Mouse (Mus musculus): ENCODE data around the gene Gm10322. TPM values are rescaled to one million over a fixed set of nuclear protein-coding genes. Genes with fewer than 3 reads are reported as not detected.

Gene Gm10322
- polyA plus RNA-seq, 1 experiment: not detected

- no peak overlapping the region for H3K27ac ChIP-seq (ENCODE audit: insufficient read depth, low read length)
- H3K4me1 ChIP-seq (ENCODE audit: control insufficient read depth, insufficient read depth, low read length): no peaks in the 10 kb centered on the region
- no peak overlapping the region for H3K9ac ChIP-seq (ENCODE audit: low read depth, poor library complexity, severe bottlenecking)
- H3K27me3 ChIP-seq (ENCODE audit: control insufficient read depth, insufficient read depth, low read length, poor library complexity, severe bottlenecking): no peaks in the 10 kb centered on the region
- no peak overlapping the region for H3K4me3 ChIP-seq (ENCODE audit: low read depth, low read length)
- no peak for TF ChIP-seq POLR2A (IDR thresholded peaks at IDR 0.05; ENCODE audit: insufficient read depth, low read length)
- no peak for TF ChIP-seq CTCF (IDR thresholded peaks at IDR 0.05; ENCODE audit: low read depth, low read length)
- no peak for TF ChIP-seq EP300 (IDR thresholded peaks at IDR 0.05; ENCODE audit: insufficient read depth, low read depth, low read length)
- H3K9me3 ChIP-seq (replicated peaks; ENCODE audit: control insufficient read depth, insufficient read depth, low read length, poor library complexity, severe bottlenecking): no peaks in the 10 kb centered on the region
- H3K36me3 ChIP-seq (ENCODE audit: control insufficient read depth, insufficient read depth, low read length, poor library complexity, severe bottlenecking): no peaks in the 10 kb centered on the region
Measured at GRCm38 (mm10) chr10:59589856-59590255, 26.0 kb upstream of the Gm10322 start.

DNA sequence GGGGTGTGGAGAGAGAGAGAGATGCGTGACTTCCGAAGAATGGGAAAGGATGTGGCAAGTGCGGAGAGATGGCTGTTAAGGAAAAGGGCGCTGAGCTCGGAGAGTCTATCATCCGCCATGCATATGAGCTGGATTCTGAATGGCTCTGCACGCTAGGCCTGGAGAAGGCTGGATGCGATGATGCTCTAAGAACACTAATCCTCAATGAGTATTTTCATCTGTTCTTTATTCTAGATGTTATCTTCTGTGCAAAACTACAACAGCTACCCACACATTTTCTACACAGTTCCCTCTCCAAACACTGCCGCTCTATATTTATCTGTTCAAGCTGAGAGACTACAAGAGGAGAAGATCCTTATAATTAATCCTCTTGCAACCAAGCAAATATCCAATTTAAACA is 25.3 kb upstream of the Gm10322 start:
- TF ChIP-seq EP300 (IDR thresholded peaks at IDR 0.05; ENCODE audit: insufficient read depth, low read depth, low read length) (no peak), POLR2A (IDR thresholded peaks at IDR 0.05; ENCODE audit: insufficient read depth, low read length) (no peak), CTCF (IDR thresholded peaks at IDR 0.05; ENCODE audit: low read depth, low read length) (no peak)
- Histone ChIP-seq H3K36me3 (ENCODE audit: control insufficient read depth, insufficient read depth, low read length, poor library complexity, severe bottlenecking) (no peaks in the 10 kb centered on the region), H3K27me3 (ENCODE audit: control insufficient read depth, insufficient read depth, low read length, poor library complexity, severe bottlenecking) (no peaks in the 10 kb centered on the region)

DNA sequence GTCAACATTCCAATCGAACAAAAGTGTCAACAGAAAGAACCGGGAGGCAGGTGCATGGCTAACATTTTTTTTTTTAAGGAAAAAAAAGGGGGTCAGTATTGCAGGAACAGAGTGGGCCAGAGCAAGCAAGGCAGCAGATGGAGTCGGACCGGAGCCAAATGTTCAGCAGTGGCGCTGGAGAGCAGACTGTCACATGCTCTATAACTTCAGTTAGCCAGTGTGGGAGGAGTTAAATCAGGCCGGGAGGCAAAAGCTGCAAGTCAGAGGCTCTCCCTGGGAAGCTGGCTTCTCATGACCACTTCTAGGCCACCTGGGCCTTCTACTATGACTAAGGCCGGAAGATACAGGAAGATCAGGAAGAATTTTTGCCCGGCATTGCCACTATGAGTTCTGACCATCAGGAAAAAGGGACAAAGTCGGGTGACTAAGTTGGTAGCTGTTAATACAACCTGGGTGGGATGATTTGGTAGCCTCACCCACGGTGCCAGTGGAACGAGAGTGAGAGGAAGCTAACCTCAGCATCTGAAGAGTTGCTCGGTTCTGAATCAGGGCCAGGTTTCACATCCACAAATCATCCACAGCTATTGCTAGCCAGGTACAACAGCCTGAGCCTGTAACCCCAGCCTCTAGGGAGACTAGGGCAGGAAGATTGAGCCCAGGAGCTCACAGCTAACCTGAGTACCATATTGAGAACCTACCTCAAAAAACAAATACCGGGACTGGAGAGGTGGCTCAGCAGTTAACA is 21.9 kb upstream of the Gm10322 start:
- H3K27ac ChIP-seq (ENCODE audit: insufficient read depth, low read length): no peak overlapping the region
- H3K9ac ChIP-seq (ENCODE audit: low read depth, poor library complexity, severe bottlenecking): 0 out of 2 replicates have a peak overlapping the region, but pooled peaks have one; percentile 7
- no peaks in the 10 kb centered on the region for H3K36me3 ChIP-seq (ENCODE audit: control insufficient read depth, insufficient read depth, low read length, poor library complexity, severe bottlenecking)
- no peak overlapping the region for H3K4me3 ChIP-seq (ENCODE audit: low read depth, low read length)
- no peaks in the 10 kb centered on the region for H3K4me1 ChIP-seq (ENCODE audit: control insufficient read depth, insufficient read depth, low read length)
- no peaks in the 10 kb centered on the region for H3K27me3 ChIP-seq (ENCODE audit: control insufficient read depth, insufficient read depth, low read length, poor library complexity, severe bottlenecking)
- TF ChIP-seq EP300 (IDR thresholded peaks at IDR 0.05; ENCODE audit: insufficient read depth, low read depth, low read length): no peak
- peak; percentile 16 for TF ChIP-seq CTCF (IDR thresholded peaks at IDR 0.05; ENCODE audit: low read depth, low read length)
- H3K9me3 ChIP-seq (replicated peaks; ENCODE audit: control insufficient read depth, insufficient read depth, low read length, poor library complexity, severe bottlenecking): no peaks in the 10 kb centered on the region

More for the DNA sequence above, 25.3 kb upstream of the Gm10322 start:
- Histone ChIP-seq H3K9me3 (replicated peaks; ENCODE audit: control insufficient read depth, insufficient read depth, low read length, poor library complexity, severe bottlenecking) (no peaks in the 10 kb centered on the region), H3K4me3 (ENCODE audit: low read depth, low read length) (no peak overlapping the region), H3K4me1 (ENCODE audit: control insufficient read depth, insufficient read depth, low read length) (no peaks in the 10 kb centered on the region), H3K9ac (ENCODE audit: low read depth, poor library complexity, severe bottlenecking) (no peak overlapping the region), H3K27ac (ENCODE audit: insufficient read depth, low read length) (no peak overlapping the region)

DNA sequence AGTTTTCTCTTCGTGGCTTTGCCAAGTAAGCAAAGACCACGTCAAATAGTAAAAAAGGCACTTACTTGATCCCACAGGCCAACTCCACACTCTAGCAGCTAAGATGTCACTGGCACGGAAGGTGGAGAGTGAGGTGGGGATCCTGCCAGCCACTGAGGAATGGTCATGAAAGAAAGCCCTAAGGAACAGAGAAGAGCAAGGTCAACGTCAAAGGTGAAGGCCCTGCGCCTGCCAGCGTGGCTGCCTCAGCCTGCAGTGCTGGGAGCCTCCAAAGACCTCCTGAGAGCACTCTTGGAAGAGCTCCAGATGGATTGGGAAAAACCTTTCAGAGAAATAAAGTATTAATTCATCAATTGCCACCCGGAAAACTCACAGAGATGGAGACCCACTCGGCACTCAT is 15.3 kb upstream of the Gm10322 start:
- no peaks in the 10 kb centered on the region for H3K36me3 ChIP-seq (ENCODE audit: control insufficient read depth, insufficient read depth, low read length, poor library complexity, severe bottlenecking)
- no peak overlapping the region for H3K9ac ChIP-seq (ENCODE audit: low read depth, poor library complexity, severe bottlenecking)
- H3K4me3 ChIP-seq (ENCODE audit: low read depth, low read length): no peak overlapping the region
- no peaks in the 10 kb centered on the region for H3K9me3 ChIP-seq (replicated peaks; ENCODE audit: control insufficient read depth, insufficient read depth, low read length, poor library complexity, severe bottlenecking)
- no peak for TF ChIP-seq POLR2A (IDR thresholded peaks at IDR 0.05; ENCODE audit: insufficient read depth, low read length)
- no peak for TF ChIP-seq EP300 (IDR thresholded peaks at IDR 0.05; ENCODE audit: insufficient read depth, low read depth, low read length)
- TF ChIP-seq CTCF (IDR thresholded peaks at IDR 0.05; ENCODE audit: low read depth, low read length): no peak
- H3K4me1 ChIP-seq (ENCODE audit: control insufficient read depth, insufficient read depth, low read length): no peaks in the 10 kb centered on the region
- no peaks in the 10 kb centered on the region for H3K27me3 ChIP-seq (ENCODE audit: control insufficient read depth, insufficient read depth, low read length, poor library complexity, severe bottlenecking)
- no peak overlapping the region for H3K27ac ChIP-seq (ENCODE audit: insufficient read depth, low read length)

GRCm38 (mm10) chr10:59602043-59602442 is 13.8 kb upstream of the Gm10322 start:
- H3K4me3 ChIP-seq (ENCODE audit: low read depth, low read length): no peak overlapping the region

DNA sequence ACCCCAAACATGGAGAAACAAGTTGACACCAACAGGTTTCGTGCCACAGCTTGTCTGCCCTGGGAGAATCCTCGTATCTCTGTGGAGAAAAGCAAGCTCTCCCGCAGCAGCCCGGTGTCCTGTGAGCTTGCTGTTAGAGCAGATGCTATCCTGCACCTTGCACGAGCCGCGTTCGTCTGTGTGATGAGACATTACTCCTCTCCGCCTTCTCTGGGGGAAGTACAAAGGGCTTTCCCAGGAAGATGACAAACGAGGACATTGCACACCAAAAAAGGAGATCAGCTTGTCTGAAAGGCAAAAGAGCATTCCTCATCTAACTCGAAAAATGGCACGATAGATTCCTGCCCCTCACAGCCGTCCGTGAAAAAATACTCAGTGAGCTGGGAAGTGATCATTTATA is 13.0 kb upstream of the Gm10322 start:
- TF ChIP-seq POLR2A (IDR thresholded peaks at IDR 0.05; ENCODE audit: insufficient read depth, low read length) (no peak), CTCF (IDR thresholded peaks at IDR 0.05; ENCODE audit: low read depth, low read length) (no peak)
- Histone ChIP-seq H3K27me3 (ENCODE audit: control insufficient read depth, insufficient read depth, low read length, poor library complexity, severe bottlenecking) (no peaks in the 10 kb centered on the region), H3K27ac (ENCODE audit: insufficient read depth, low read length) (no peak overlapping the region), H3K4me3 (ENCODE audit: low read depth, low read length) (no peak overlapping the region), H3K4me1 (ENCODE audit: control insufficient read depth, insufficient read depth, low read length) (no peaks in the 10 kb centered on the region), H3K9me3 (replicated peaks; ENCODE audit: control insufficient read depth, insufficient read depth, low read length, poor library complexity, severe bottlenecking) (no peaks in the 10 kb centered on the region), H3K9ac (ENCODE audit: low read depth, poor library complexity, severe bottlenecking) (no peak overlapping the region), H3K36me3 (ENCODE audit: control insufficient read depth, insufficient read depth, low read length, poor library complexity, severe bottlenecking) (no peaks in the 10 kb centered on the region)

More at GRCm38 (mm10) chr10:59602043-59602442, 13.8 kb upstream of the Gm10322 start:
- no peak for TF ChIP-seq EP300 (IDR thresholded peaks at IDR 0.05; ENCODE audit: insufficient read depth, low read depth, low read length)
- no peak for TF ChIP-seq POLR2A (IDR thresholded peaks at IDR 0.05; ENCODE audit: insufficient read depth, low read length)
- no peak for TF ChIP-seq CTCF (IDR thresholded peaks at IDR 0.05; ENCODE audit: low read depth, low read length)
- H3K9me3 ChIP-seq (replicated peaks; ENCODE audit: control insufficient read depth, insufficient read depth, low read length, poor library complexity, severe bottlenecking): no peaks in the 10 kb centered on the region
- no peak overlapping the region for H3K27ac ChIP-seq (ENCODE audit: insufficient read depth, low read length)
- no peaks in the 10 kb centered on the region for H3K27me3 ChIP-seq (ENCODE audit: control insufficient read depth, insufficient read depth, low read length, poor library complexity, severe bottlenecking)
- no peak overlapping the region for H3K9ac ChIP-seq (ENCODE audit: low read depth, poor library complexity, severe bottlenecking)
- H3K4me1 ChIP-seq (ENCODE audit: control insufficient read depth, insufficient read depth, low read length): no peaks in the 10 kb centered on the region
- no peaks in the 10 kb centered on the region for H3K36me3 ChIP-seq (ENCODE audit: control insufficient read depth, insufficient read depth, low read length, poor library complexity, severe bottlenecking)
